Mouse (Mus musculus) B cell, adult 67 days (primary cell): Measurements from ENCODE around the gene Zfp423. TPM values are rescaled to one million over a fixed set of nuclear protein-coding genes. Genes with fewer than 3 reads are reported as not detected.

ENCODE experiments used
- total RNA-seq, 2 experiments: library from RNA; stranded (reverse); gene quantifications; 4 replicates each; pipeline ENCODE4 v1.2.4; 2023

Zfp423 gene
- total RNA-seq, result not detected

DNA sequence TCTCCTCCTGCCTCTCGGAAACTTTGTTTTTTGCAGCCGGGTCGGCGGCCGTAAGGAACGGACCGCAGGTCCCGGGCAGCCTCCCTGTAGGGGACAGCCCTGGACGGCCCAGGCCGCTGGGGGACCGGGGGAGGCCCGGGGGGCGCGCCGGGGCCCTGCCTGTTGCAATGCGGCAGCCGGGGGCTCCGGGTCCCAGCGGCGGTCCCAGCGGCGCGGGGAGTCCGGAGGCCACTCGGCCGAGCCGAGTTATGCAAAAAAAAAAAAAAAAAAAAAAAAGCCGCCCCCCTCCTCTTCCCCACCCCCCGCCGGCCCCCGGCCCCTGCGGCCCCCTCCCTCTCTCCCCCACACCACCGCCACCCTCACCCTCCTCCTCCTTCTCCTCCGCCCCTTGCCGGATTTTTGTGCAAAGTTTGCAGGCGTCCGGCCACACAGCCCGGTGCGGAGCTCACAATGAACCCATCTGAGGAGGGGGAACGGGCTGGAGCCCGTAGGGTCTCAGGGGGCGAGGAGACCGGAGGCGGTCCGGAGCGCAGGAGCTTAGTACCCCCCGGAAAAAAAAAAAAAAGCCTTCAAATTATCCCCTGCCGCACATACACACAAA, at the start of gene Zfp423:
Gene Zfp423, minus strand, starts transcription at position 276 of the 601 bp plus-strand sequence.

Other genes starting within 250 kb of the Zfp423 start
- 10 to 100 TPM; 28.7 to 29.1 TPM for gene Cnep1r1, start 159.2 kb upstream of the Zfp423 start, total RNA-seq
- gene Heatr3, start 178.3 kb upstream of the Zfp423 start, total RNA-seq, result 10 to 100 TPM; 28.8 to 31.9 TPM
- 10 to 100 TPM; 45.7 to 56.2 TPM for gene Tent4b, start 239.6 kb upstream of the Zfp423 start, total RNA-seq